Mouse (Mus musculus): ENCODE results near the gene Prss38. TPM values are rescaled to one million over a fixed set of nuclear protein-coding genes. Genes with fewer than 3 reads are reported as not detected.
A peak's percentile ranks its signal among the peaks of the same experiment; 100 is the strongest.

Prss38 gene
- total RNA-seq, 2 experiments from 2014 or later, result not detected

- intact Hi-C loops (cut with DNase I), result no loop called here
Observed at GRCm38 (mm10) chr11:59330560-59330959, 44.9 kb downstream of the Prss38 start.

GRCm38 (mm10) chr11:59329616-59330015 lies 45.8 kb downstream of the Prss38 start:
- intact Hi-C loops (cut with DNase I), result no loop called here

More at GRCm38 (mm10) chr11:59330560-59330959, 44.9 kb downstream of the Prss38 start:
- peak; percentile 83 for DNase-seq

DNA sequence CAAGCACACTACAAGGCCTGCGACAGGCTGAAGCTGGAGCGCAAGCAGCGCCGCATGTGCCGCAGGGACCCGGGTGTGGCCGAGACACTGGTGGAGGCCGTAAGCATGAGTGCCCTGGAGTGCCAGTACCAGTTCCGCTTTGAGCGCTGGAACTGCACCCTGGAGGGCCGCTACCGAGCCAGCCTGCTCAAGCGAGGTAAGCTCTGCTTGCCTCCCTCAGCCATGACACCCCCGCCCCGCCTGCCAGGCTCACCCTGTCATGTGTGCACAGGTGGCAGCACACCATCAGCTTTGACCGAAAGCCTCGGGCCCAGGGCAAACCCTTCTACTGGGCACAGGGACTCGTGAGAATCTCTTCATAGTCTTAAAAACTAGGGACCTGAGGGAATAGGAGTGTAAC lies 47.8 kb downstream of the Prss38 start:
- no peak for DNase-seq
- intact Hi-C loops (cut with DNase I), result no loop called here

More at GRCm38 (mm10) chr11:59329616-59330015, 45.8 kb downstream of the Prss38 start:
- no peak for DNase-seq

DNA sequence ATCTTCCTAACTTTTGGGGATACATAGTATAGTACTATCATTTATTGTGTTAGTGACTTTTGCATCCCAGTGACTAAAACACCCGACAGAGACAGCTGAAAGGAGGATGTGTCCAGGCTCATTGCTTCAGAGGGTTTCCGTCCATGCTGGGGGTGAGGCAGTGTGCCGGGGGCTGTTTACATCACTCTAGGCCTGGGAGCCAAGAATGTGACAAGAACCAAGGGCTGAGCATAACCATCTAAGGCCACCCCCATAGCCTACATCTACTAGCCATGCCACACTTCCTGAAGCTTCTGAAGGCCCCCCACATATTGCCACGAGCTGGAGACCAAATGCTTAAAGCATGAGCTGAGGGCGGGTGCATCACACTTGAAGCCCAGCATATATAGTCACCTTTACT lies 50.7 kb downstream of the Prss38 start:
- intact Hi-C loops (cut with DNase I), result no loop called here
- DNase-seq, result no peak

GRCm38 (mm10) chr11:59322988-59323387 lies 52.5 kb downstream of the Prss38 start:
- DNase-seq, result no peak
- intact Hi-C loops (cut with DNase I), result no loop called here

Small RNAs within 50 kb of the gene (microRNA-seq; reads per million reads assigned to microRNA genes)
- not detected for gene Gm24756

Other genes with a start within 250 kb of the Prss38 start
- 1 to 10 TPM; 4.4 to 4.7 TPM for gene Obscn, start 239.3 kb downstream of the Prss38 start, total RNA-seq (2021)
- gene Iba57, start 211.9 kb downstream of the Prss38 start, total RNA-seq (2021), result 10 to 100 TPM in 1 of 2 experiments, 1 to 10 TPM in 1; 8.9 to 13.1 TPM
- gene Gjc2, start 192.4 kb downstream of the Prss38 start, total RNA-seq (2021), result under 1 TPM; 0.86 to 0.89 TPM
- gene Guk1, start 183.4 kb downstream of the Prss38 start, total RNA-seq (2021), result 100 to 1,000 TPM in 1 of 2 experiments, 10 to 100 TPM in 1; 93.9 to 107 TPM
- gene Mrpl55, start 173.2 kb downstream of the Prss38 start, total RNA-seq (2021), result 10 to 100 TPM; 28.8 to 33.5 TPM
- gene 2310033P09Rik, start 167.3 kb downstream of the Prss38 start, total RNA-seq (2021), result 10 to 100 TPM; 15.5 to 18.6 TPM
- 100 to 1,000 TPM; 389 TPM for gene Arf1, start 147.4 kb downstream of the Prss38 start, total RNA-seq (2021)
- not detected for gene Wnt3a, start 84.9 kb downstream of the Prss38 start, total RNA-seq (2021)
- 1 to 10 TPM; 3.4 to 4.3 TPM for gene Wnt9a, start 68.7 kb downstream of the Prss38 start, total RNA-seq (2021)
- gene Jmjd4, start 74.4 kb upstream of the Prss38 start, total RNA-seq (2021), result 10 to 100 TPM; 27.4 to 29.6 TPM
- gene Snap47, start 75.5 kb upstream of the Prss38 start, total RNA-seq (2021), result 100 to 1,000 TPM; 267 to 307 TPM
- gene Zfp867, start 96.8 kb upstream of the Prss38 start, total RNA-seq (2021), result 1 to 10 TPM; 7.1 to 7.5 TPM
- gene Zkscan17, start 151.1 kb upstream of the Prss38 start, total RNA-seq (2021), result 10 to 100 TPM; 16.9 to 20.4 TPM
- gene Nlrp3, start 165.9 kb upstream of the Prss38 start, total RNA-seq (2021), result under 1 TPM; 0.50 to 0.60 TPM
- gene Olfr222, start 200.6 kb upstream of the Prss38 start, total RNA-seq (2021), result not detected
- gene Olfr223, start 217.6 kb upstream of the Prss38 start, total RNA-seq (2021), result not detected

Data from left cerebral cortex, postnatal 4 days (tissue).